Mouse (Mus musculus) left cerebral cortex, adult 18-20 months (tissue): ENCODE results near the gene Rbm10. TPM values are rescaled to one million over a fixed set of nuclear protein-coding genes. Genes with fewer than 3 reads are reported as not detected.

Source experiments
- DNase-seq, 2 experiments: peaks; one replicate each; pipeline ENCODE4 v3.0.0; 2021 to 2022; ENCODE audit warnings: low spot score in 2 of 2, mixed read lengths in 1 of 2
- total RNA-seq, 2 experiments: library from RNA; stranded (reverse); gene quantifications; 2 replicates each; pipeline ENCODE4 v1.2.3; 2021

Rbm10 gene
- total RNA-seq, 2 experiments from 2014 or later: 45.0 to 45.1 TPM

DNA sequence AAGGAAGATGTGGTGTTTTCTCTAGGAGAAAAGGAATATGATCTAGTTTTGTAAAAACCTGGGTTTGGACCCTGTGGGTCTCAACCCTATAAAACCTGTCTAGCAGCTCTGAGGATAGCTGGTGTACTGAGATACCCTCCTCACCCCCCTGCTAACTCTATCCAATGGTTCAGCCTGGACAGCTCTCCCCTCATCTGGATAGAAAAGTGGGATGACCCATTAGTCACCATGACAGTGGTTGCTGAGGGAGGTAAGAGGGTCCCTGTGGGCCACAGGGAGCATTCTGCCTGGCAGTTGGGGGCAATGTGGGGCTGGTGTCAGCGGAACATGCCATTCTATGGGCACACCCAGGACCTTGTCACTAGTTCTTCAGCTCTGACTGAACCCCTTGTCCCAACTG, 75.3 kb downstream of the Rbm10 start:
- no peak for DNase-seq

DNA sequence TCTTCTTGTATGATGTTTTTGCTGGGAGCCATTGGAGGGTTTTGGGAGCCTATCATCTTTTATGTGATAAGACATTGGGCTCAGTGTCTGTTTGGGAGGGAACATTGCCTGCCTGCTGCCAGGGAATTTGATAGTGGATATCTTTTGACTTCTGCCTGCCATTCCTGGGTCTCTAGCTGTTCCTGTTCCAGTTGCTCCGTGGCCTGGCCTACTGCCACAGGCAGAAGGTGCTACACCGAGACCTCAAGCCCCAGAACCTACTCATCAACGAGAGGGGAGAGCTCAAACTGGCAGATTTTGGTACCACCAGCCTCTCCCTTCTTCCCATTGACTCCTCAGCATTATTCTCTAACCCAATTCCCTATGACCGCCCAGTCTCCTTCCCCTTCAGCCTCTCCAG, 78.5 kb downstream of the Rbm10 start:
- no peak for DNase-seq

Other genes starting within 250 kb of the Rbm10 start
- 1 to 10 TPM; 7.2 to 9.1 TPM for gene Jade3, start 191.8 kb upstream of the Rbm10 start, total RNA-seq
- gene Rgn, start 67.7 kb upstream of the Rbm10 start, total RNA-seq: under 1 TPM; 0.23 to 0.35 TPM
- gene Ndufb11, start 116 bp downstream of the Rbm10 start, total RNA-seq: 100 to 1,000 TPM; 146 to 150 TPM
- 100 to 1,000 TPM; 348 to 355 TPM for gene Uba1, start 40.8 kb downstream of the Rbm10 start, total RNA-seq
- gene Cdk16, start 70.5 kb downstream of the Rbm10 start, total RNA-seq: 100 to 1,000 TPM; 235 to 249 TPM
- gene Usp11, start 86.4 kb downstream of the Rbm10 start, total RNA-seq: 100 to 1,000 TPM; 109 to 123 TPM
- 100 to 1,000 TPM; 186 to 189 TPM for gene Araf, start 180.3 kb downstream of the Rbm10 start, total RNA-seq